Mouse (Mus musculus) CH12.LX (cell line): ENCODE data around the gene Myo18a. TPM values are rescaled to one million over a fixed set of nuclear protein-coding genes. Genes with fewer than 3 reads are reported as not detected.
A peak's percentile ranks its signal among the peaks of the same experiment; 100 is the strongest.

ENCODE experiments used
- DNase-seq: peaks from one replicate; pipeline ENCODE4 v3.0.0-alpha.2; 2013; ENCODE audit errors: extremely low read depth
- H3K27ac ChIP-seq: 2 replicates; pipeline ENCODE4 v1.5.1; 2012; ENCODE audit warnings: low read depth, mild to moderate bottlenecking, control low read depth, moderate library complexity; ENCODE audit not compliant: insufficient read depth
- H3K27me3 ChIP-seq: replicated peaks from 2 replicates; pipeline ENCODE3; 2012; ENCODE audit warnings: inconsistent platforms
- H3K36me3 ChIP-seq, 2 experiments: replicated peaks in 1 of 2; 2 replicates each; pipeline versions ENCODE3 to v1.6.1; 2012; ENCODE audit warnings: inconsistent platforms in 1 of 2, low read length in 1 of 2, mild to moderate bottlenecking in 1 of 2, mixed read lengths in 1 of 2, moderate library complexity in 1 of 2; ENCODE audit not compliant: control insufficient read depth in 1 of 2, insufficient read depth in 1 of 2
- H3K4me1 ChIP-seq, 2 experiments: 2 replicates each; pipeline ENCODE4 v1.6.1; 2012; ENCODE audit warnings: inconsistent platforms in 1 of 2, moderate library complexity in 1 of 2; ENCODE audit not compliant: insufficient read depth in 2 of 2, control insufficient read depth in 1 of 2
- H3K4me2 ChIP-seq: 2 replicates; pipeline ENCODE4 v1.6.1; 2012; ENCODE audit warnings: low read depth, mild to moderate bottlenecking, control low read depth; ENCODE audit not compliant: poor library complexity, insufficient read depth, severe bottlenecking
- H3K4me3 ChIP-seq, 3 experiments: fragments of 150-350 bp in 1 of 3; sonication (generic) in 1 of 3; replicated peaks in 1 of 3; 2 replicates each; pipeline versions ENCODE3 to v1.5.1; 2011 to 2012; ENCODE audit warnings: low read depth in 2 of 3, low read length in 2 of 3, mild to moderate bottlenecking in 2 of 3, moderate library complexity in 2 of 3, control low read depth in 1 of 3, improper control_type of control experiment in 1 of 3, inconsistent platforms in 1 of 3, mixed read lengths in 1 of 3; ENCODE audit not compliant: poor library complexity in 1 of 3
- H3K79me2 ChIP-seq: replicated peaks from 2 replicates; pipeline ENCODE4 v1.6.1; 2012; ENCODE audit warnings: mild to moderate bottlenecking, moderate library complexity; ENCODE audit not compliant: control insufficient read depth, poor library complexity, insufficient read depth, severe bottlenecking; ENCODE audit errors: extremely low read depth
- H3K9ac ChIP-seq: 2 replicates; pipeline ENCODE4 v1.6.1; 2012; ENCODE audit warnings: low read depth, mild to moderate bottlenecking, control low read depth, moderate library complexity; ENCODE audit not compliant: insufficient read depth
- H3K9me3 ChIP-seq: replicated peaks from 2 replicates; pipeline ENCODE3; 2012; ENCODE audit warnings: low read length, inconsistent platforms, mixed read lengths
- CHD2 ChIP-seq: IDR thresholded peaks from 2 replicates; pipeline ENCODE4 v1.6.1; 2011; ENCODE audit warnings: low read length, improper control_type of control experiment
- CTCF ChIP-seq, 2 experiments: IDR thresholded peaks in 1 of 2; conservative IDR thresholded peaks in 1 of 2; 2 replicates each; pipeline ENCODE4 v1.5.1; 2011 to 2012; ENCODE audit warnings: low read depth in 2 of 2, low read length in 2 of 2, improper control_type of control experiment in 1 of 2, inconsistent platforms in 1 of 2, mild to moderate bottlenecking in 1 of 2, moderate library complexity in 1 of 2
- ETS1 ChIP-seq: conservative IDR thresholded peaks from 2 replicates; pipeline ENCODE4 v1.6.1; 2012; ENCODE audit warnings: low read depth, mild to moderate bottlenecking, inconsistent platforms, low read length, improper control_type of control experiment, moderate library complexity
- HCFC1 ChIP-seq: IDR thresholded peaks from 2 replicates; pipeline ENCODE4 v1.6.1; 2012; ENCODE audit warnings: low read depth, mild to moderate bottlenecking, inconsistent platforms, low read length, improper control_type of control experiment
- MYC ChIP-seq: IDR thresholded peaks from 2 replicates; pipeline ENCODE4 v1.6.1; 2011; ENCODE audit warnings: low read depth, mild to moderate bottlenecking, improper control_type of control experiment, low read length
- NELFE ChIP-seq: IDR thresholded peaks from 2 replicates; pipeline ENCODE4 v1.6.1; 2011; ENCODE audit warnings: low read depth, low read length, improper control_type of control experiment
- PAX5 ChIP-seq: IDR thresholded peaks from 2 replicates; pipeline ENCODE4 v1.6.1; 2012; ENCODE audit warnings: low read length, inconsistent platforms, mixed read lengths
- POLR2A ChIP-seq: IDR thresholded peaks from 2 replicates; pipeline ENCODE4 v1.6.1; 2011; ENCODE audit warnings: low read depth, mild to moderate bottlenecking, improper control_type of control experiment, low read length
- POLR2AphosphoS2 ChIP-seq: IDR thresholded peaks from 2 replicates; pipeline ENCODE4 v1.6.1; 2011; ENCODE audit warnings: low read depth, low read length, improper control_type of control experiment
- RAD21 ChIP-seq: IDR thresholded peaks from 2 replicates; pipeline ENCODE4 v1.6.1; 2011; ENCODE audit warnings: low read depth, mild to moderate bottlenecking, low read length, improper control_type of control experiment, moderate library complexity
- RCOR1 ChIP-seq: conservative IDR thresholded peaks from 2 replicates; pipeline ENCODE4 v1.6.1; 2012; ENCODE audit warnings: low read depth, mild to moderate bottlenecking, inconsistent platforms, low read length, improper control_type of control experiment
- SMC3 ChIP-seq: IDR thresholded peaks from 2 replicates; pipeline ENCODE4 v1.6.1; 2011; ENCODE audit warnings: low read depth, low read length, improper control_type of control experiment
- ZC3H11A ChIP-seq: IDR thresholded peaks from 2 replicates; pipeline ENCODE4 v1.6.1; 2012; ENCODE audit warnings: low read depth, mild to moderate bottlenecking, inconsistent platforms, low read length, improper control_type of control experiment
- ZKSCAN1 ChIP-seq: IDR thresholded peaks from 2 replicates; pipeline ENCODE4 v1.6.1; 2012; ENCODE audit warnings: low read depth, inconsistent platforms, low read length, improper control_type of control experiment, borderline replicate concordance
- dilution Hi-C: fragments of 300-500 bp; cut with MboI; formaldehyde crosslinking; loops from 2 replicates; pipeline ENCODE4 v1.14.3; 2020; ENCODE audit warnings: low sequenced_read_pairs; ENCODE audit not compliant: extremely low pct_unique_long_range_greater_than_20kb, extremely low pct_ligation_motif_present
- in situ Hi-C: fragments of 300-500 bp; cut with MboI; formaldehyde crosslinking; loops from 3 replicates; pipeline ENCODE4 v1.14.3; 2019; ENCODE audit warnings: low sequenced_read_pairs, low pct_ligation_motif_present, low pct_unique_long_range_greater_than_20kb, mixed read lengths
- polyA plus RNA-seq: library from polyadenylated mRNA; unstranded; fragments of >175 nt; gene quantifications from 2 replicates; pipeline ENCODE4 v1.2.1, GENCODE M21; 2012; ENCODE audit warnings: low read depth; ENCODE audit not compliant: insufficient read length
- total RNA-seq, 2 experiments: library from RNA; depleted of rRNA; stranded (reverse); fragments of 300-350 nt in 1 of 2; fragments of >200 nt in 1 of 2; gene quantifications; 2 replicates each; pipeline ENCODE4 v1.2.3; 2012 to 2014

Gene Myo18a
- total and polyA plus RNA-seq, 3 experiments, result 6.3 to 24.8 (median 16.8) TPM

DNA sequence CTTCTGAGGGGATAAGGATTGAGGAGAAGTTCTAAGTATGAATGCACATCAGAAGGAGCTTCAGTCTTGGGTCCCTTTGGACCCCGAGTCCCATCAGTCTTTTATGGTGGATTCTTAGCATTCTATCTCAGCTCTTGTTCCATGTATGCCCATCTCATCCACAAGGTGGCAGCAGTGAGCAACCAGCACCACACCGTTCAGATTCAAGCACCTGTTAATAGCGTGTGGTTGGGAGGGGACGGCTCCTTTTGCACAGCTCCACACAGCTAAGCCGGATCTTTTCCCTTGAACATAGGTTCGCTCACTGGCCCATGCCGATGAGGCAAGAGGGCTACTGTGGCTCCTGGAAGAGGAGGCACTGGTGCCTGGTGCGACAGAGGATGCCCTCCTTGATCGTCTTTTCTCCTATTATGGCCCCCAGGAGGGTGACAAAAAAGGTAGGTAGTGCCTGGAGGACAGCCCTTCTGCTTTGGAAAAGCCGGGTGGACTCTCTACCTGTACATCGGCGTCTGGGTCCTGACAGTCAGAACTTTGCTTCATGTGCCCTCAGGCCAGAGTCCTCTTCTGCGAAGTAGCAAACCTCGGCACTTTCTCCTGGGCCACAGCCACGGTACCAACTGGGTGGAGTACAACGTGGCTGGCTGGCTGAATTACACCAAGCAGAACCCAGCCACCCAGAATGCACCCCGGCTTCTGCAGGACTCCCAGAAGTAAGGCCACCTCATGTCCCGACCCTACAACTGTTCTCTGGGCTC lies 64.4 kb downstream of the Myo18a start:
- dilution Hi-C loops, result no loop called here
- no peaks in the 10 kb centered on the region for H3K27me3 ChIP-seq
- no peaks in the 10 kb centered on the region for H3K9me3 ChIP-seq
- peaks cover 0 to 16% of the 10 kb centered on the region in 2 experiments; a peak in 2 of 4 replicates for H3K4me1 ChIP-seq
- H3K4me2 ChIP-seq, result no peak overlapping the region
- DNase-seq, result peak; percentile 89
- TF ChIP-seq SMC3 (peak; percentile 96), MYC (peak; percentile 21; the same call in 1 of the 2 replicates), ZC3H11A (peak; percentile 51), CTCF (conservative IDR thresholded peaks at IDR 0.05 in 1 of 2, IDR thresholded peaks at IDR 0.05 in 1 of 2; ENCODE audit: low read depth in 2 of 2, low read length in 2 of 2) (peak; percentile 97 to 99), RAD21 (peak; percentile 77), POLR2AphosphoS2 (no peak), CHD2 (no peak), PAX5 (no peak)
- TF ChIP-seq, all 38 proteins: peak for 5
- no peak overlapping the region for H3K27ac ChIP-seq
- no peaks in the 10 kb centered on the region for H3K79me2 ChIP-seq
- H3K36me3 ChIP-seq, result peaks cover 34 to 90% of the 10 kb centered on the region in 2 experiments
- no peak overlapping the region for H3K9ac ChIP-seq
- in situ Hi-C loops, result loop anchor here (5.0 kb wide), 3 partner anchors 35 to 350 kb away; partner anchors contain the start of genes Nek8 and Tlcd1
- H3K4me3 ChIP-seq, result no peak overlapping the region

DNA sequence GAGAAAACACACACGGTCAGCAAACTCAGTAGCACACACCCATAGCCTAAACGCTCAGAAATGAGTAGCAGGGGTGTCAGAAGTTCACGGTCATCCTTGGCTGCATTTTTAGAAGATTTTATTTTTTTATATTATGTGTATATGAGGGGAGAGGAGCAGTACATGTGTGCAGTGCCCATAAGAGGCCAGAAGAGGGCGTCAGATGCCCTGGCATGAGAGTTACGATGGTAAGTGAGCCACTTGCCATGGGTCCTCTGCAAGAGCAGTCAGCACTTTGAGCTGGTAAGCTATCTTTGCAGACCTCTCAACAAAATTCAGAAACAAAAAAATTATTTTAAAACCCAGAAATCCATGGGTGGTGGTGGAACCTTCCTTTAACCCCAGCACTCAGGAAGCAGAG lies 65.1 kb downstream of the Myo18a start:
- Histone ChIP-seq H3K4me1 (peaks cover 0 to 13% of the 10 kb centered on the region in 2 experiments; a peak in 2 of 4 replicates), H3K27ac (no peak overlapping the region), H3K79me2 (no peaks in the 10 kb centered on the region), H3K9me3 (no peaks in the 10 kb centered on the region), H3K4me2 (no peak overlapping the region), H3K4me3 (no peak overlapping the region), H3K9ac (no peak overlapping the region), H3K36me3 (peaks cover 33 to 90% of the 10 kb centered on the region in 2 experiments), H3K27me3 (no peaks in the 10 kb centered on the region)
- in situ Hi-C loops (loop anchor here (5.0 kb wide), 3 partner anchors 34 to 349 kb away; partner anchors contain the start of genes Nek8 and Tlcd1), dilution Hi-C loops (no loop called here)
- DNase-seq, result no peak
- TF ChIP-seq RAD21 (peak; percentile 18), CTCF (conservative IDR thresholded peaks at IDR 0.05 in 1 of 2, IDR thresholded peaks at IDR 0.05 in 1 of 2; ENCODE audit: low read depth in 2 of 2, low read length in 2 of 2) (peak; percentile 33 to 41; a peak in 2 of 4 replicates), ETS1 (no peak)

DNA sequence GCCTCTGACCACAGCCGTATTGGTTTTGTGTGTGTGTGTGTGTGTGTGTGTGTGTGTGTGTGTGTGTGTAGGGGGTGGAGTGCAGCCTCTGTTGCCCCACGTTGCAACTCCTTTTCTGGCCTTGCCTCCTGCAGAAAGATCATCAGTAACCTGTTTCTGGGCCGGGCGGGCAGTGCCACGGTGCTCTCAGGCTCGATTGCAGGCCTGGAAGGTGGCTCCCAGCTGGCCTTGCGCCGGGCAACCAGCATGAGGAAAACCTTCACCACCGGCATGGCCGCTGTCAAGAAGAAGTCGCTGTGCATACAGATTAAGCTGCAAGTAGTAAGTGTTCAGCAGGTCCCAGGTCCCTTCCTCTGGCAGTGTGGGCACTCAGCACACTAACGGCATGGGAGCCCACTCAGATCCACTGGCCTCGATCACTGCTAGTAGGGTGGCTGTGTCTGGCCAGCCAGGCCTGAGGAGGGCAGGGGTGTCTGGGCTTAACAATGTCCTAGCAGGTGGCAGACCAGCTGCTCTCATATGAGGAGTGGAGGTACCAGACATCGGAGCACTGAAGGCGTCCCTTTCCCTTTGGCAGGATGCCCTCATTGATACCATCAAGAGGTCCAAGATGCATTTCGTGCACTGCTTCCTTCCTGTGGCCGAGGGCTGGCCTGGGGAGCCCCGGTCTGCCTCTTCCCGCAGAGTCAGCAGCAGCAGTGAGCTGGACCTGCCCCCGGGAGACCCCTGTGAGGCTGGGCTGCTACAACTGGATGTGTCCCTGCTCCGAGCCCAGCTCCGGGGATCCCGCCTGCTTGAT lies 66.2 kb downstream of the Myo18a start:
- DNase-seq, result no peak
- Histone ChIP-seq H3K4me1 (peaks cover 0 to 13% of the 10 kb centered on the region in 2 experiments; a peak in 2 of 4 replicates), H3K79me2 (no peaks in the 10 kb centered on the region), H3K9ac (no peak overlapping the region), H3K27ac (no peak overlapping the region), H3K27me3 (no peaks in the 10 kb centered on the region), H3K4me2 (no peak overlapping the region), H3K9me3 (no peaks in the 10 kb centered on the region), H3K36me3 (peaks cover 22 to 87% of the 10 kb centered on the region in 2 experiments), H3K4me3 (no peak overlapping the region)
- in situ Hi-C loops (loop anchor here (5.0 kb wide), 3 partner anchors 33 to 348 kb away; partner anchors contain the start of genes Nek8 and Tlcd1), dilution Hi-C loops (no loop called here)
- TF ChIP-seq POLR2A (no peak), ZKSCAN1 (no peak), RCOR1 (no peak), NELFE (no peak), HCFC1 (no peak)
